Mouse (Mus musculus) liver, embryonic 14.5 days (tissue): ENCODE results near the gene Cct7.

Experiments
- CTCF ChIP-seq: IDR thresholded peaks from 2 replicates; pipeline ENCODE4 v1.5.1; 2016; ENCODE audit warnings: antibody characterized with exemption, low read depth, control low read depth
- EP300 ChIP-seq: IDR thresholded peaks from 2 replicates; pipeline ENCODE4 v1.6.1; 2016; ENCODE audit warnings: antibody characterized with exemption, low read depth

- no peak for TF ChIP-seq CTCF
- TF ChIP-seq EP300, result no peak
Measured at GRCm38 (mm10) chr6:85436631-85437030, 14.7 kb upstream of the Cct7 start.
